In the genomic region with DNA sequence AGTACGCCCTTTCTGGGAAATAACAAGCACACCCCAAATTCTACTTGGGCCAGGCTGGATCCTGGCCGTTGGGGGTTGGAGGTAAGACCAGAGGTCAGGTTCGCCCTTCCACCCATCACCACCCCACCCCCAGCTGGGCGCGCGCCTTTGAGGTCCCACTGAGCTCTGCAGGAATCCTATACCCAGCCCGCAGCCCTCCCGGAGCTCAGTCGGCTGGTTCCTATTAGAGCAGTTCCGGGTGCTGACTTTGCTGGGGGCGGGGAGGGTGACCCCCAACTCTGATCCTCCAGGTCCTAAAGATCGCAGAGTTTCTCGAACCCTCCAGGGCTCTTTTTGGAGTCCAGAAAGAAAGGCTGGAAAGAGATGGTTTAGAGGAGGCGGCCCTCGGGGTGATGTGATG, we compare ENCODE assay signal across 10 mouse cellular contexts. TPM values are rescaled to one million over a fixed set of nuclear protein-coding genes. Genes with fewer than 3 reads are reported as not detected.
DNase-seq lines count a peak whose midpoint lies in the region; ATAC-seq lines count a peak whose summit lies in the region.
"Had no signal": no experiment of that assay in that cellular context is flagged by ENCODE, and none has a peak within 500 bp of the region (broad histone marks: within the 10 kb centered on the region; RNA-seq: fewer than 3 reads in every experiment).

No protein-coding gene starts in this region.

- peak overlapping the region; percentile 69 for H3K9ac ChIP-seq in heart, embryonic 14.5 days (ENCODE audit: low read length)
- H3K9ac ChIP-seq in intestine, embryonic 15.5 days: peak overlapping the region; percentile 62; the same call in 1 of the 2 replicates
- H3K9ac ChIP-seq in midbrain, embryonic 15.5 days: no peak overlapping the region

- no peaks in the 10 kb centered on the region for H3K36me3 ChIP-seq in heart, embryonic 14.5 days (ENCODE audit: control insufficient read depth, insufficient read depth, low read length)
- H3K36me3 ChIP-seq in intestine, embryonic 15.5 days: no peaks in the 10 kb centered on the region
- no peaks in the 10 kb centered on the region for H3K36me3 ChIP-seq in midbrain, embryonic 15.5 days (replicated peaks)

- peaks cover 13% of the 10 kb centered on the region for H3K27me3 ChIP-seq in heart, embryonic 14.5 days (ENCODE audit: control insufficient read depth, insufficient read depth, low read length)
- 0 out of 2 replicates have a peak, but pooled peaks cover 5% of the 10 kb centered on the region for H3K27me3 ChIP-seq in intestine, embryonic 15.5 days (replicated peaks)
- H3K27me3 ChIP-seq in midbrain, embryonic 15.5 days (replicated peaks): peaks cover 31% of the 10 kb centered on the region

- no peak overlapping the region; a peak in 1 of 4 replicates for H3K27ac ChIP-seq in heart, embryonic 14.5 days (replicated peaks in 1 of 2; ENCODE audit: control insufficient read depth in 1 of 2, insufficient read depth in 1 of 2, low read depth in 2 of 2, low read length in 2 of 2)
- no peak overlapping the region for H3K27ac ChIP-seq in intestine, embryonic 15.5 days
- no peak overlapping the region for H3K27ac ChIP-seq in midbrain, embryonic 15.5 days
- H3K27ac ChIP-seq: left cerebral cortex, adult 2 months had no signal

- H3K4me2 ChIP-seq in heart, embryonic 14.5 days (ENCODE audit: low read length): peak overlapping the region; percentile 66
- peak overlapping the region; percentile 89 for H3K4me2 ChIP-seq in intestine, embryonic 15.5 days (replicated peaks)
- H3K4me2 ChIP-seq in midbrain, embryonic 15.5 days: peak overlapping the region; percentile 55

- DNase-seq in heart, adult 18-20 months: no peak
- DNase-seq in embryo, embryonic 9.5 days (ENCODE audit: extremely low spot score): peak; percentile 58
- DNase-seq in T-cell, adult 2 months (ENCODE audit: low spot score): no peak
- no peak for DNase-seq in urinary bladder, postnatal 36 days (ENCODE audit: low spot score in 2 of 2)
- DNase-seq: cerebellum, adult 2 months had no signal

- WGBS in heart, embryonic 14.5 days: 2% methylated on average over 15 of the region's 15 CpGs
- 11% methylated on average over 15 of the region's 15 CpGs for WGBS in intestine, embryonic 15.5 days
- WGBS in midbrain, embryonic 15.5 days: 4% methylated on average over 15 of the region's 15 CpGs

- peaks cover 8 to 32% of the 10 kb centered on the region in 2 experiments for H3K4me1 ChIP-seq in heart, embryonic 14.5 days (ENCODE audit: control insufficient read depth in 2 of 2, insufficient read depth in 2 of 2, low read length in 2 of 2)
- H3K4me1 ChIP-seq in intestine, embryonic 15.5 days (replicated peaks): peaks cover 17% of the 10 kb centered on the region; the same call in 1 of the 2 replicates
- peaks cover 24% of the 10 kb centered on the region for H3K4me1 ChIP-seq in midbrain, embryonic 15.5 days

- H3K4me3 ChIP-seq in heart, embryonic 14.5 days (ENCODE audit: control insufficient read depth in 1 of 2, insufficient read depth in 1 of 2, low read depth in 1 of 2, low read length in 2 of 2): peak overlapping the region; percentile 43 to 48
- peak overlapping the region; percentile 57 for H3K4me3 ChIP-seq in intestine, embryonic 15.5 days (replicated peaks)
- peak overlapping the region; percentile 39 for H3K4me3 ChIP-seq in midbrain, embryonic 15.5 days

- no peaks in the 10 kb centered on the region for H3K9me3 ChIP-seq in heart, embryonic 14.5 days (ENCODE audit: control insufficient read depth, low read length)
- no peaks in the 10 kb centered on the region for H3K9me3 ChIP-seq in intestine, embryonic 15.5 days
- H3K9me3 ChIP-seq in midbrain, embryonic 15.5 days: no peaks in the 10 kb centered on the region

- no peak for ATAC-seq in heart, embryonic 14.5 days (ENCODE audit: insufficient number of reproducible peaks, insufficient read depth, low FRiP score, low read depth)
- 0 out of 2 replicates have a peak, but pooled peaks have one; percentile 22 for ATAC-seq in intestine, embryonic 15.5 days
- ATAC-seq in midbrain, embryonic 15.5 days (replicated peaks): no peak
- no peak for ATAC-seq in frontal cortex, adult (ENCODE audit: low TSS enrichment)

RNA-seq across cellular contexts. Expression of gene Wdr86, which starts 0.5 kb away (rescaled TPM):
- 7.7 and 9.6 TPM in 2 replicates for polyA plus RNA-seq in heart, embryonic 14.5 days (2014; fragmentation: Nextera tagmentation; extraction: Ambion mirVana)
- under 1 TPM; 0.39 to 0.52 TPM for total RNA-seq in heart, adult 18-20 months (2021)
- polyA plus RNA-seq in intestine, embryonic 15.5 days (2015; fragmentation: Nextera tagmentation; extraction: Ambion mirVana): 10.6 and 11.6 TPM in 2 replicates
- 6.7 and 8.6 TPM in 2 replicates for polyA plus RNA-seq in midbrain, embryonic 15.5 days (2015; fragmentation: Nextera tagmentation; extraction: Ambion mirVana)

RNA-seq across cellular contexts. Expression of gene Crygn, which starts 26.8 kb away (rescaled TPM):
- 1.5 TPM in 1 of 2 replicates, not detected in the other for polyA plus RNA-seq in heart, embryonic 14.5 days (2014; fragmentation: Nextera tagmentation; extraction: Ambion mirVana)
- total RNA-seq in heart, adult 18-20 months (2021): not detected
- 1.3 and 1.8 TPM in 2 replicates for polyA plus RNA-seq in intestine, embryonic 15.5 days (2015; fragmentation: Nextera tagmentation; extraction: Ambion mirVana)
- polyA plus RNA-seq in midbrain, embryonic 15.5 days (2015; fragmentation: Nextera tagmentation; extraction: Ambion mirVana): 1.7 and 2.5 TPM in 2 replicates

RNA-seq across cellular contexts. Expression of gene Nub1, which starts 45.7 kb away (rescaled TPM):
- polyA plus RNA-seq in heart, embryonic 14.5 days (2014; fragmentation: Nextera tagmentation; extraction: Ambion mirVana): 27.5 and 28.0 TPM in 2 replicates
- 10 to 100 TPM; 35.4 to 41.2 TPM for total RNA-seq in heart, adult 18-20 months (2021)
- polyA plus RNA-seq in intestine, embryonic 15.5 days (2015; fragmentation: Nextera tagmentation; extraction: Ambion mirVana): 26.8 and 29.0 TPM in 2 replicates
- polyA plus RNA-seq in midbrain, embryonic 15.5 days (2015; fragmentation: Nextera tagmentation; extraction: Ambion mirVana): 47.5 and 48.7 TPM in 2 replicates
